Mouse (Mus musculus) C2C12 (cell line): Measurements from ENCODE around the gene Slc3a1.

Experiments
- CEBPB ChIP-seq: IDR thresholded peaks from one replicate; pipeline ENCODE4 v1.6.1; 2011; ENCODE audit warnings: low read depth, mild to moderate bottlenecking, control low read depth, moderate library complexity
- CTCF ChIP-seq: IDR thresholded peaks from one replicate; pipeline ENCODE4 v1.5.1; 2011; ENCODE audit not compliant: control insufficient read depth, insufficient read depth, insufficient read length
- FOSL1 ChIP-seq: IDR thresholded peaks from one replicate; pipeline ENCODE4 v1.8.0; 2011; ENCODE audit warnings: mild to moderate bottlenecking, low read length; ENCODE audit not compliant: poor library complexity, insufficient read depth, severe bottlenecking
- MAX ChIP-seq: IDR thresholded peaks from one replicate; pipeline ENCODE4 v1.6.1; 2011; ENCODE audit warnings: mild to moderate bottlenecking, control low read depth
- USF1 ChIP-seq: IDR thresholded peaks from one replicate; pipeline ENCODE4 v1.6.1; 2011; ENCODE audit warnings: low read depth, mild to moderate bottlenecking, control low read depth, moderate library complexity

GRCm38 (mm10) chr17:85071088-85071775 lies 43.1 kb downstream of the Slc3a1 start:
- no peak for TF ChIP-seq CTCF
- no peak for TF ChIP-seq FOSL1
- TF ChIP-seq USF1: no peak
- no peak for TF ChIP-seq MAX
- no peak for TF ChIP-seq CEBPB
